Mouse (Mus musculus): ENCODE measurements at regions not wholly inside any gene's neighbourhood (a gene's known extent, or its start where the extent isn't known, plus 50 kb on each side); places are given as distances from the start of the nearest gene placed in this dataset.

GRCm38 (mm10) chr13:111867261-111867660 lies 58.5 kb upstream of the Map3k1 start:
- TF ChIP-seq CTCF (IDR thresholded peaks at IDR 0.05; ENCODE audit: borderline replicate concordance, insufficient read depth, low read depth, low read length) (no peak), POLR2A (IDR thresholded peaks at IDR 0.05; ENCODE audit: borderline replicate concordance, insufficient read depth, low read length) (no peak)

Measured in cerebellum, adult 2 months (tissue).